Comparison of ENCODE assay signal across 22 mouse cellular contexts in the genomic region with DNA sequence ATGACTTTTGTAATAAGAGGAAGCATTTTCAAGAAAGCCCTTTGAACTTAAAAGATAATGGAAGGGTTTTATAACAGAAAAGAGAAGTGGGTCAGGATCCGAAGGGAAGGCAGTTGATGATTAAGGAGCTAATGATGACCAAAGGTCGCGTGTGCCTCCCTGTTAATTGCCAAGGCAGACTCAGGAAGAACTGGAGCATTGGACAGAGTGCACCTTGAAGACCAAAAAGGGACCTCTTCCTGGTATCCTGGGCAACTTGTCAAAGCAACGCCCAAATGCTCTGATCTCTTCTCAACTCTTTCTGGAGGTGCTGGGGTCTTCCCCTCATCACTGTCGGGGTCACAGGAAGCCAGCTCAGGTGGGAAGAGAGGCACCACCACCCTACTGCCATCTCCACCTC. TPM values are rescaled to one million over a fixed set of nuclear protein-coding genes. Genes with fewer than 3 reads are reported as not detected.
DNase-seq lines count a peak whose midpoint lies in the region; ATAC-seq and TF ChIP-seq lines count a peak whose summit lies in the region.
"Had no signal": no experiment of that assay in that cellular context is flagged by ENCODE, and none has a peak within 500 bp of the region (broad histone marks: within the 10 kb centered on the region; RNA-seq: fewer than 3 reads in every experiment).

No protein-coding gene starts in this region.

- ATAC-seq in kidney, embryonic 15.5 days (replicated peaks; ENCODE audit: low FRiP score), result no peak
- peak; percentile 93 for ATAC-seq in intestine, embryonic 15.5 days
- peak; percentile 91 for ATAC-seq in intestine, postnatal 0 days
- ATAC-seq: forebrain, embryonic 13.5 days; forebrain, postnatal 0 days; Patski had no signal

- H3K4me3 ChIP-seq in kidney, embryonic 15.5 days (replicated peaks), result no peak overlapping the region
- no peak overlapping the region for H3K4me3 ChIP-seq in intestine, embryonic 15.5 days (replicated peaks)
- no peak overlapping the region for H3K4me3 ChIP-seq in intestine, postnatal 0 days (ENCODE audit: low read depth, low read length)
- no peak overlapping the region for H3K4me3 ChIP-seq in small intestine, adult 2 months (ENCODE audit: low read depth, low read length)
- H3K4me3 ChIP-seq: embryonic facial prominence, embryonic 10.5 days; forebrain, embryonic 13.5 days; hindbrain, embryonic 12.5 days had no signal

- H3K36me3 ChIP-seq in kidney, embryonic 15.5 days, result no peaks in the 10 kb centered on the region
- no peaks in the 10 kb centered on the region for H3K36me3 ChIP-seq in intestine, embryonic 15.5 days
- H3K36me3 ChIP-seq in intestine, postnatal 0 days (ENCODE audit: control insufficient read depth, insufficient read depth), result no peaks in the 10 kb centered on the region
- no peaks in the 10 kb centered on the region for H3K36me3 ChIP-seq in small intestine, adult 2 months (ENCODE audit: control insufficient read depth, insufficient read depth, low read length)
- H3K36me3 ChIP-seq: embryonic facial prominence, embryonic 10.5 days; hindbrain, embryonic 12.5 days had no signal

- no peak for TF ChIP-seq CTCF in intestine, postnatal 0 days (IDR thresholded peaks at IDR 0.05; ENCODE audit: low read depth)
- no peak for TF ChIP-seq CTCF in small intestine, adult 2 months (IDR thresholded peaks at IDR 0.05; ENCODE audit: extremely low read depth, insufficient read length, insufficient replicate concordance, low read depth, low read length)

- no peak for TF ChIP-seq POLR2A in small intestine, adult 2 months (IDR thresholded peaks at IDR 0.05; ENCODE audit: low read depth, low read length)

- DNase-seq in kidney, adult 18-20 months, result peak; percentile 12
- DNase-seq in layer of hippocampus, adult 9-11 months, result no peak
- DNase-seq: adrenal gland, adult 2 months; adrenal gland, postnatal 25 days; cerebellum, adult 18-20 months; cerebellum, adult 9-11 months; forebrain, postnatal 0 days; gastrocnemius, postnatal 14 days; heart, postnatal 10 days; heart, postnatal 4 days had no signal

- no peak overlapping the region for H3K4me2 ChIP-seq in kidney, embryonic 15.5 days
- H3K4me2 ChIP-seq in intestine, embryonic 15.5 days (replicated peaks), result no peak overlapping the region
- H3K4me2 ChIP-seq in intestine, postnatal 0 days (replicated peaks; ENCODE audit: low read depth), result no peak overlapping the region
- H3K4me2 ChIP-seq: forebrain, embryonic 13.5 days; hindbrain, embryonic 12.5 days had no signal

- H3K27me3 ChIP-seq in kidney, embryonic 15.5 days, result 0 out of 2 replicates have a peak, but pooled peaks cover 2% of the 10 kb centered on the region
- H3K27me3 ChIP-seq in intestine, embryonic 15.5 days (replicated peaks), result no peaks in the 10 kb centered on the region
- H3K27me3 ChIP-seq in intestine, postnatal 0 days (replicated peaks; ENCODE audit: control insufficient read depth, insufficient read depth, low read length), result no peaks in the 10 kb centered on the region
- H3K27me3 ChIP-seq in small intestine, adult 2 months (ENCODE audit: control insufficient read depth, insufficient read depth, low read length), result no peaks in the 10 kb centered on the region
- H3K27me3 ChIP-seq: CH12.LX; hindbrain, embryonic 12.5 days had no signal

- H3K9me3 ChIP-seq in kidney, embryonic 15.5 days (replicated peaks), result no peaks in the 10 kb centered on the region
- no peaks in the 10 kb centered on the region for H3K9me3 ChIP-seq in intestine, embryonic 15.5 days
- no peaks in the 10 kb centered on the region for H3K9me3 ChIP-seq in intestine, postnatal 0 days (ENCODE audit: control insufficient read depth)
- H3K9me3 ChIP-seq: embryonic facial prominence, embryonic 10.5 days; forebrain, embryonic 13.5 days; hindbrain, embryonic 12.5 days had no signal

- H3K27ac ChIP-seq in kidney, embryonic 15.5 days, result no peak overlapping the region
- H3K27ac ChIP-seq in intestine, embryonic 15.5 days, result no peak overlapping the region
- no peak overlapping the region for H3K27ac ChIP-seq in intestine, postnatal 0 days (ENCODE audit: low read depth, low read length)
- H3K27ac ChIP-seq in small intestine, adult 2 months (ENCODE audit: insufficient read depth, low read depth, low read length), result peak overlapping the region; percentile 87
- H3K27ac ChIP-seq: embryonic facial prominence, embryonic 10.5 days; forebrain, embryonic 13.5 days; hindbrain, embryonic 12.5 days had no signal

- 75% methylated on average over 5 of the region's 5 CpGs for WGBS in kidney, embryonic 15.5 days
- 56% methylated on average over 5 of the region's 5 CpGs for WGBS in intestine, embryonic 15.5 days
- 45% methylated on average over 5 of the region's 5 CpGs for WGBS in intestine, postnatal 0 days
- WGBS in small intestine, adult 2 months, result 29% methylated on average over 5 of the region's 5 CpGs

- no peaks in the 10 kb centered on the region for H3K4me1 ChIP-seq in kidney, embryonic 15.5 days
- H3K4me1 ChIP-seq in intestine, embryonic 15.5 days (replicated peaks), result no peaks in the 10 kb centered on the region
- 0 out of 2 replicates have a peak, but pooled peaks cover 3% of the 10 kb centered on the region for H3K4me1 ChIP-seq in intestine, postnatal 0 days (replicated peaks; ENCODE audit: control insufficient read depth, insufficient read depth, low read length)
- peaks cover 9% of the 10 kb centered on the region; the same call in 1 of the 2 replicates for H3K4me1 ChIP-seq in small intestine, adult 2 months (ENCODE audit: control insufficient read depth, insufficient read depth, insufficient read length, low read length)

- H3K9ac ChIP-seq in kidney, embryonic 15.5 days, result no peak overlapping the region
- no peak overlapping the region for H3K9ac ChIP-seq in intestine, embryonic 15.5 days
- no peak overlapping the region for H3K9ac ChIP-seq in intestine, postnatal 0 days (ENCODE audit: low read depth, low read length)
- H3K9ac ChIP-seq: forebrain, embryonic 13.5 days; forebrain, postnatal 0 days; hindbrain, embryonic 12.5 days had no signal

RNA-seq across cellular contexts. Expression of gene Barhl2, which starts 49.9 kb away (rescaled TPM):
- not detected in 2 replicates for polyA plus RNA-seq in kidney, embryonic 15.5 days (2015; fragmentation: Nextera tagmentation; extraction: Ambion mirVana)
- polyA plus RNA-seq in intestine, embryonic 15.5 days (2015; fragmentation: Nextera tagmentation; extraction: Ambion mirVana), result not detected in 2 replicates
- polyA plus RNA-seq in intestine, postnatal 0 days (2015; fragmentation: Nextera tagmentation; extraction: Ambion mirVana), result not detected in 2 replicates
- polyA plus RNA-seq in small intestine, adult 2 months (2012; rRNA removed), result not detected in 2 replicates
- polyA plus RNA-seq: adrenal gland, adult 2 months; embryonic facial prominence, embryonic 14.5 days; gonadal fat pad, adult 2 months; heart, embryonic 14.5 days; Patski had no signal
